Mouse (Mus musculus): ENCODE data around the gene Pgpep1. TPM values are rescaled to one million over a fixed set of nuclear protein-coding genes. Genes with fewer than 3 reads are reported as not detected.

Pgpep1 gene
- polyA plus RNA-seq, 1 experiment from 2014 or later: 268 TPM

GRCm38 (mm10) chr8:70681410-70681809 lies 21.2 kb upstream of the Pgpep1 start:
- Histone ChIP-seq H3K27me3 (ENCODE audit: control insufficient read depth, insufficient read depth, low read length) (no peaks in the 10 kb centered on the region), H3K9me3 (ENCODE audit: control insufficient read depth, low read length) (no peaks in the 10 kb centered on the region), H3K9ac (ENCODE audit: low read length) (no peak overlapping the region), H3K36me3 (ENCODE audit: control insufficient read depth, insufficient read depth, low read length) (peaks cover 8% of the 10 kb centered on the region), H3K27ac (ENCODE audit: low read depth, low read length) (no peak overlapping the region), H3K4me2 (ENCODE audit: low read depth) (no peak overlapping the region), H3K4me1 (ENCODE audit: control insufficient read depth, insufficient read depth, low read length) (peaks cover 4% of the 10 kb centered on the region), H3K4me3 (ENCODE audit: low read depth, low read length) (no peak overlapping the region)
- ATAC-seq (ENCODE audit: insufficient read depth, low FRiP score, low TSS enrichment): no peak
- DNase-seq (ENCODE audit: low spot score): no peak
- WGBS: 80% methylated on average over 3 of the region's 3 CpGs

DNA sequence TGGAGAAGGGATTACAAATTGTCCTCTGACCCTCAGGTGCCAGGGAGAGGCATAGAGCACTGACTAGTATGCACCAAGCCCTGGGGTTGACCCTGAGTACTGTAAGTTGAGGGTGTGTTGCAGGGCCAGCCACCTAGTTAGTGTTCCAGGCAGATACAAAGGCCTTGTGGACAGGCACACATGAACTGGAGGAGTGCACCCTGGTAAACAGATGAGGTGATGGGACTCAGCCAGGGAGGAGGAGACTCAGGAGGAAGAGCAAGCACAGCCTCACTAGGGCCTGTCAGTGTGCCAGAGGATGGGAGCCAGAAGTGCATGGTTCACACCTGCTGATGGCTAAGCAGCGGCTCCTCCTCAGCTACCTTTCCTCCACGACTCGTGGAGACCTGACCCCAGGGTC lies 19.9 kb upstream of the Pgpep1 start:
- no peak overlapping the region for H3K4me3 ChIP-seq (ENCODE audit: low read depth, low read length)
- H3K27me3 ChIP-seq (ENCODE audit: control insufficient read depth, insufficient read depth, low read length): no peaks in the 10 kb centered on the region
- H3K36me3 ChIP-seq (ENCODE audit: control insufficient read depth, insufficient read depth, low read length): peaks cover 8% of the 10 kb centered on the region
- WGBS: 81% methylated on average over 3 of the region's 3 CpGs
- peaks cover 4% of the 10 kb centered on the region for H3K4me1 ChIP-seq (ENCODE audit: control insufficient read depth, insufficient read depth, low read length)
- no peak for DNase-seq (ENCODE audit: low spot score)
- H3K9ac ChIP-seq (ENCODE audit: low read length): no peak overlapping the region
- H3K27ac ChIP-seq (ENCODE audit: low read depth, low read length): no peak overlapping the region
- no peaks in the 10 kb centered on the region for H3K9me3 ChIP-seq (ENCODE audit: control insufficient read depth, low read length)
- no peak for ATAC-seq (ENCODE audit: insufficient read depth, low FRiP score, low TSS enrichment)
- H3K4me2 ChIP-seq (ENCODE audit: low read depth): no peak overlapping the region

- no peaks in the 10 kb centered on the region for H3K27me3 ChIP-seq (ENCODE audit: control insufficient read depth, insufficient read depth, low read length)
- H3K36me3 ChIP-seq (ENCODE audit: control insufficient read depth, insufficient read depth, low read length): peaks cover 8% of the 10 kb centered on the region
- no peak overlapping the region for H3K4me3 ChIP-seq (ENCODE audit: low read depth, low read length)
- WGBS: 96% methylated on average over 4 of the region's 4 CpGs
- no peaks in the 10 kb centered on the region for H3K9me3 ChIP-seq (ENCODE audit: control insufficient read depth, low read length)
- ATAC-seq (ENCODE audit: insufficient read depth, low FRiP score, low TSS enrichment) (no peak), DNase-seq (ENCODE audit: low spot score) (no peak)
- H3K27ac ChIP-seq (ENCODE audit: low read depth, low read length): no peak overlapping the region
- H3K4me2 ChIP-seq (ENCODE audit: low read depth): no peak overlapping the region
- peaks cover 4% of the 10 kb centered on the region for H3K4me1 ChIP-seq (ENCODE audit: control insufficient read depth, insufficient read depth, low read length)
- H3K9ac ChIP-seq (ENCODE audit: low read length): no peak overlapping the region
Observed at GRCm38 (mm10) chr8:70679404-70679803, 19.2 kb upstream of the Pgpep1 start.

- H3K9me3 ChIP-seq (ENCODE audit: control insufficient read depth, low read length): no peaks in the 10 kb centered on the region
- no peak overlapping the region for H3K27ac ChIP-seq (ENCODE audit: low read depth, low read length)
- no peak overlapping the region for H3K4me3 ChIP-seq (ENCODE audit: low read depth, low read length)
- no peak for ATAC-seq (ENCODE audit: insufficient read depth, low FRiP score, low TSS enrichment)
- H3K36me3 ChIP-seq (ENCODE audit: control insufficient read depth, insufficient read depth, low read length): peaks cover 8% of the 10 kb centered on the region
- no peak for DNase-seq (ENCODE audit: low spot score)
- no peak overlapping the region for H3K9ac ChIP-seq (ENCODE audit: low read length)
- H3K4me2 ChIP-seq (ENCODE audit: low read depth): no peak overlapping the region
- no peaks in the 10 kb centered on the region for H3K27me3 ChIP-seq (ENCODE audit: control insufficient read depth, insufficient read depth, low read length)
- H3K4me1 ChIP-seq (ENCODE audit: control insufficient read depth, insufficient read depth, low read length): peaks cover 10% of the 10 kb centered on the region
Observed at GRCm38 (mm10) chr8:70678679-70679078, 18.5 kb upstream of the Pgpep1 start.

DNA sequence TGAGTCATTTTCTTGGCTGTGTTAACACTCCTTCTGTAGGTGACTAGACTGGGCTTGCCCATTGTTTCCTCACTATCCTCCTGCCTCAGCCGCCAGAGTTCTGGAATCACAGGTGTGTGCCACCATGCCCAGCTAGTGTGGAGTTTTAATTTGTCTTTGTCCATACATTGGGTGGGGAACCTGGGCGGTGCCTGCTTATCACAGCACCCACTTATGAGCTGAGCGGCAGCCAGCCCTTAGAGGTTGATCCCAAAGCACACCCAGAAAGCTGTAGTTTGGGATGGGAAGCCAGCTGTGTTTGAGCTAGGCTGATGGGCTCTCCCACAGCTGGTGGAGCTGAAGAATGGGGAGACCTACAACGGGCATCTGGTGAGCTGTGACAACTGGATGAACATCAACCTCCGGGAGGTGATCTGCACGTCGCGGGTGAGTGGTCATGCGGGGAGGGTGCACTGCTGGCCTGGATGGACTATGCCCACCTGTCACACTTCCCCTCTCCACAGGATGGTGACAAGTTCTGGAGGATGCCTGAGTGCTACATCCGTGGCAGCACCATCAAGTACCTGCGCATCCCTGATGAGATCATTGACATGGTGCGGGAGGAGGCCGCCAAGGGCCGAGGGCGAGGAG lies 17.4 kb upstream of the Pgpep1 start:
- Histone ChIP-seq H3K4me1 (ENCODE audit: control insufficient read depth, insufficient read depth, low read length) (peaks cover 10% of the 10 kb centered on the region), H3K27me3 (ENCODE audit: control insufficient read depth, insufficient read depth, low read length) (no peaks in the 10 kb centered on the region), H3K27ac (ENCODE audit: low read depth, low read length) (no peak overlapping the region), H3K4me3 (ENCODE audit: low read depth, low read length) (no peak overlapping the region), H3K4me2 (ENCODE audit: low read depth) (no peak overlapping the region), H3K9ac (ENCODE audit: low read length) (0 out of 2 replicates have a peak overlapping the region, but pooled peaks have one; percentile 19), H3K9me3 (ENCODE audit: control insufficient read depth, low read length) (no peaks in the 10 kb centered on the region), H3K36me3 (ENCODE audit: control insufficient read depth, insufficient read depth, low read length) (peaks cover 8% of the 10 kb centered on the region)
- ATAC-seq (ENCODE audit: insufficient read depth, low FRiP score, low TSS enrichment) (no peak), DNase-seq (ENCODE audit: low spot score) (no peak)
- 92% methylated on average over 15 of the region's 15 CpGs for WGBS

DNA sequence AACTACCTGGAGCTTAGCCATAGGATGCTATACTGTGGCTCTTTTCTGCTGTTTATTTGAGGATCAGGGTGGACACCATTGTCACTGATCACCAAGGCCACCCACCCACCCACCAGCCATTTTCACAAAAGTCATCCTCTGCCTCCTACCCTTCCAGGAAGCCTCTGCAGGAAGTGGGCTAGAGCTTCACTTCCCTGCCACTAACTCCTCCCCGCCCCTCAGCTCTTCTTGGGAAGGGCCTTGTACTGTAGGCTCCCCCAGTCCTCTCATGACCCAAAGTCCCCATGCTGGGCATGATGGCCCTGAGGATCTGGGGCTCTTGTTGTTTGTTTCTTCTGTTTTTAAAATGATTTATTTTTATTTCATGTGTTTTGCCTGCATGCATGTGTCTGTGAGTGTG lies 15.1 kb upstream of the Pgpep1 start:
- H3K4me1 ChIP-seq (ENCODE audit: control insufficient read depth, insufficient read depth, low read length): peaks cover 7% of the 10 kb centered on the region
- no peak overlapping the region for H3K9ac ChIP-seq (ENCODE audit: low read length)
- peaks cover 8% of the 10 kb centered on the region for H3K36me3 ChIP-seq (ENCODE audit: control insufficient read depth, insufficient read depth, low read length)
- no peak for DNase-seq (ENCODE audit: low spot score)
- ATAC-seq (ENCODE audit: insufficient read depth, low FRiP score, low TSS enrichment): no peak
- H3K27ac ChIP-seq (ENCODE audit: low read depth, low read length): no peak overlapping the region
- H3K9me3 ChIP-seq (ENCODE audit: control insufficient read depth, low read length): no peaks in the 10 kb centered on the region
- no peak overlapping the region for H3K4me3 ChIP-seq (ENCODE audit: low read depth, low read length)
- H3K4me2 ChIP-seq (ENCODE audit: low read depth): no peak overlapping the region
- H3K27me3 ChIP-seq (ENCODE audit: control insufficient read depth, insufficient read depth, low read length): no peaks in the 10 kb centered on the region
- 100% methylated on average over 1 of the region's 1 CpGs for WGBS

DNA sequence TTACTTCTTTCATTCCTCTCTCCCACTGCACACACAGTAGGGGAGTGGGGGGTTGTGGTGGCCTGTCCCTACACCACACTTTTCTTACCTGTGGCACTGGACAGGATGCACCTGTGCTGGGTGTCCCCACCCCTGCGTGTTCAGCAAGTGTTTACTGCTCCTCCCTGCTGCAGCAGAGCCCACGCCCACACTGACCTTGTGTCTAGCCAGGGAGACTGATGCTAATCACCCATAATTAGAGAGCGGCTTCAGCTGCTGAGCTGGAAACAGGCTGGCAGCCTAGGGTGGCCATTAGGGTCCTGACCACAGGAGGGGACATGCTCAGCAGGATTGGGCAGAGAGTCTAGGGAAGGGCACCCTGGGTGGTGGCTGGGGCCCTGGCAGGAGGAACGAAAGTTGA lies 14.5 kb upstream of the Pgpep1 start:
- H3K36me3 ChIP-seq (ENCODE audit: control insufficient read depth, insufficient read depth, low read length): peaks cover 8% of the 10 kb centered on the region
- H3K9me3 ChIP-seq (ENCODE audit: control insufficient read depth, low read length): no peaks in the 10 kb centered on the region
- H3K9ac ChIP-seq (ENCODE audit: low read length): no peak overlapping the region; the same call in 1 of the 2 replicates
- 82% methylated on average over 4 of the region's 4 CpGs for WGBS
- DNase-seq (ENCODE audit: low spot score) (no peak), ATAC-seq (ENCODE audit: insufficient read depth, low FRiP score, low TSS enrichment) (no peak)
- no peak overlapping the region for H3K4me2 ChIP-seq (ENCODE audit: low read depth)
- peaks cover 7% of the 10 kb centered on the region for H3K4me1 ChIP-seq (ENCODE audit: control insufficient read depth, insufficient read depth, low read length)
- H3K4me3 ChIP-seq (ENCODE audit: low read depth, low read length): no peak overlapping the region
- H3K27ac ChIP-seq (ENCODE audit: low read depth, low read length): no peak overlapping the region
- no peaks in the 10 kb centered on the region for H3K27me3 ChIP-seq (ENCODE audit: control insufficient read depth, insufficient read depth, low read length)

GRCm38 (mm10) chr8:70674109-70674508 lies 13.9 kb upstream of the Pgpep1 start:
- peak overlapping the region; percentile 78 for H3K27ac ChIP-seq (ENCODE audit: low read depth, low read length)
- ATAC-seq (ENCODE audit: insufficient read depth, low FRiP score, low TSS enrichment): no peak
- H3K9ac ChIP-seq (ENCODE audit: low read length): peak overlapping the region; percentile 66
- peak overlapping the region; percentile 76 for H3K4me2 ChIP-seq (ENCODE audit: low read depth)
- peaks cover 7% of the 10 kb centered on the region for H3K4me1 ChIP-seq (ENCODE audit: control insufficient read depth, insufficient read depth, low read length)
- no peaks in the 10 kb centered on the region for H3K27me3 ChIP-seq (ENCODE audit: control insufficient read depth, insufficient read depth, low read length)
- 89% methylated on average over 3 of the region's 3 CpGs for WGBS
- no peak for DNase-seq (ENCODE audit: low spot score)
- H3K9me3 ChIP-seq (ENCODE audit: control insufficient read depth, low read length): no peaks in the 10 kb centered on the region
- peak overlapping the region; percentile 50 for H3K4me3 ChIP-seq (ENCODE audit: low read depth, low read length)
- H3K36me3 ChIP-seq (ENCODE audit: control insufficient read depth, insufficient read depth, low read length): peaks cover 8% of the 10 kb centered on the region

DNA sequence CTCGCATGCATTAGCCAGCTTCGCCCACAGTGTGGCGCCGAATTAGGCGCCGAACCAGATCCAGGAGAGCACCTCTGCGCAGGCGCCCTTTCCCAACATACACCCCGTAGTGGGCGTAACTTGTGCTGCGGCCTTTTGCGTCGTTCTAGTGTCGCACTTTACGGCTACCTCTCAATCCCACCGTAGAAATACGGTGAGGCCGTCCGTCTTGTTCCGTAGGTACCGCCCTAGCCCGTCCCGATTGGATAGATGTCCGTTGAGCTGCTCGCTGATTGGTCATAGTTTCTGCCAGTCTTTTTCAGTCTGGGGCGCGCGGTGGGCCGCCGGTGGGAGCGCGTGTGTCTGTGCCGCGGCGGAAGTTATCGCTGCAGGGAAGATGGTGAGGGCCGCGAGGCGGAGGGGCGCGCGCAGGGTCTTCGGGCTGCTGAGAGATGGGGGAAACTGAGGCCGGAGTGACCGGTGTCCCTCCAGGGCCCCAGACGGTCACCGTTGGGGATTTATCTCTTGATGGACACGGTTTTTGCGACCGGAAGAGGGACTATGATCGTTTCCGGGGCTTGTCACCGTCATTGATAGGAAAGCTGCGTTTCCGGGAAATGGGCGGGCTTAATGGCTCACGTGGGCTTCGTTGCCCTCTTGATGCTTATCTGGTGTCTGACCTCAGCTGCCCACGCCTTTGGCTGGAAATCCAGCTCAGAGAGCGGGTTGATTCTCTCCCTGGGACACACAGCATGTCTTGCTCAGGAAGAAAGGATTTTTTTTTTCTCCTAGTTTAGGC lies 13.1 kb upstream of the Pgpep1 start, which contains the start of gene Lsm4:
Lsm4 (plus strand) TSS at position 170 of the 778 bp plus-strand sequence.
- H3K27me3 ChIP-seq (ENCODE audit: control insufficient read depth, insufficient read depth, low read length): no peaks in the 10 kb centered on the region
- ATAC-seq (ENCODE audit: insufficient read depth, low FRiP score, low TSS enrichment): peak; percentile 97
- WGBS: under 1% methylated on average over 60 of the region's 60 CpGs
- peaks cover 5% of the 10 kb centered on the region for H3K36me3 ChIP-seq (ENCODE audit: control insufficient read depth, insufficient read depth, low read length)
- peak within 1 kb of the TSS; percentile 76 for H3K4me2 ChIP-seq (ENCODE audit: low read depth)
- peak; percentile 98 for DNase-seq (ENCODE audit: low spot score)
- peak within 1 kb of the TSS; percentile 78 for H3K27ac ChIP-seq (ENCODE audit: low read depth, low read length)
- peak within 1 kb of the TSS; percentile 66 for H3K9ac ChIP-seq (ENCODE audit: low read length)
- peak within 1 kb of the TSS; percentile 50 for H3K4me3 ChIP-seq (ENCODE audit: low read depth, low read length)
- peaks cover 7% of the 10 kb centered on the region for H3K4me1 ChIP-seq (ENCODE audit: control insufficient read depth, insufficient read depth, low read length)
- no peaks in the 10 kb centered on the region for H3K9me3 ChIP-seq (ENCODE audit: control insufficient read depth, low read length)
